Mouse (Mus musculus) adrenal gland, adult 8-10 months (tissue): ENCODE results near the gene Trim25. TPM values are rescaled to one million over a fixed set of nuclear protein-coding genes. Genes with fewer than 3 reads are reported as not detected.
"Not testable (repeated sequence)": the region's sequence is repeated elsewhere in the genome, so short reads cannot be mapped to it uniquely, and the experiment has no call there.

Experiments
- DNase-seq: peaks from one replicate; pipeline ENCODE4 v3.0.0; 2022
- total RNA-seq, 4 experiments: library from RNA; stranded (reverse); gene quantifications; 2 replicates each; pipeline ENCODE4 v1.2.4; 2022

Gene Trim25
- total RNA-seq, 4 experiments from 2014 or later = 136 to 188 (median 157) TPM

DNA sequence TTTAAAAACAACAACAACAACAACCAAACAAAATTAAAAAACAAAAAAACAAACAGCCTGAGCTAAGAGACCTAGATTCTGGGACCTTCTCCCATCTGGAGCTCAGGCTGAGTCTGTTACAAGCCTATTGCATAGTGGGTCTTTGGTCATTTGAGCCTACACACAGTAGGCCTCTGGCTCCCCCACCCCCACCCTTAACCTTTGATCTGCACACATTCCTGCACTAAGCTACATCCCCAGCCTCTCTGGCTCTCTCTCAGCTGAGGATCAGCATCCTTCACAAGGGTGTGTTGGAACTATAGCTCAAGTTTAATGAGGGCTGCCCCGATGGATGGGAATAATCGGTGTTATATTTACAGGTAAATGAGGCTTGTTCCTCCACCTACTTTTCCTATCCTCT lies 3.6 kb upstream of the Trim25 start:
- DNase-seq = no peak

- DNase-seq = no peak
Measured at GRCm38 (mm10) chr11:88996427-88996826, 2.7 kb upstream of the Trim25 start.

- not testable (repeated sequence) for DNase-seq
Measured at GRCm38 (mm10) chr11:88997343-88997742, 1.8 kb upstream of the Trim25 start.

DNA sequence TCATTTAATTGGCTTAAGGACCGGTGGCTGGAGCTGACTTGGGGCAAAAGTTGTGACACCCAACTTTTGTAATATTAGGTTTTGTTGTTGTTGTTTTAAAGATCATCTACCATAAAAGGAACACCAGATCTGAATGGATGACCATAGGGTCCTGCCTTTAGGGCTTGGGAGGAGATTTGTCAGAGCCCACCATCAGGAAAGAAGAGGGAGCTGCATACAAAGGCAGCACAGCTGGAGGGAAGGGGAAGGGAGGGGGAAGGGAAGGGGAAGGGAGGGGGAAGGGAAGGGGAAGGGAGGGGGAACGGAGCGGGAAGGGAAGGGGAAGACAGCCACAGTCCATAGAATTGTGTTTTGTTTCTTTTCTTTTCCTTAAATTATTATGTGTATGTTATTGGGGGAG lies 770 bp upstream of the Trim25 start:
- DNase-seq = no peak

DNA sequence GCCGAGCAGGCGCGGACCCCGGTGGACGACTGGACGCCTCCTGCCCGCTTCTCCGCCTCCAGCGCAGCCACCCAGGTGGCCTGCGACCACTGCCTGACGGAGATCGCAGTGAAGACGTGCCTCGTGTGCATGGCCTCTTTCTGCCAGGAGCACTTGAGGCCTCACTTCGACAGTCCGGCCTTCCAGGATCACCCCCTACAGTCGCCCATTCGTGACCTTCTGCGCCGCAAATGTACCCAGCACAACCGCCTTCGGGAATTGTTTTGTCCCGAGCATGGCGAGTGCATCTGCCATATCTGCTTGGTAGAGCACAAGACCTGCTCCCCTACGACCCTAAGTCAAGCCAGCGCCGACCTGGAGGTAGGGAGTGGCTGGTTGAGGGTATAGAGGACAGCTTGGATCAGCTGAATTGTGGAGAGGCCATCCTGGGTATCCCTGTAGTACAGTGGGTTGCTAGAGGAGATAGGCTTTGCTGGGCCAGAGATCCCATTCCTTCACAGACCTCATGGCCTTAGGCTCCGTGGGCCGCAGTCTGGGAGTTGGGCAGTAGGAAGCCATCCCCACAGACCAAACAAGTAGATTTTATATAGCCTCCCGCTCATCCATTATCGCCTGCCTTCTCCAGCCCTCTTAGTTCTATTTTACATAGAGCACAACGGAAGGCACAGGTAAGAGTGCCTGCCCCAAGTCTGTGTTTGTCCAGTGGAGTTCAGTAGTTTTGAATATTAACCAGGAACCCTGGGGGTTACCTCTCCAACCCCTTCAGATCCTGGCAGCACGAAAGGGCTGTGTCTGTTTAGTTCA lies 749 bp downstream of the Trim25 start:
- no peak for DNase-seq

DNA sequence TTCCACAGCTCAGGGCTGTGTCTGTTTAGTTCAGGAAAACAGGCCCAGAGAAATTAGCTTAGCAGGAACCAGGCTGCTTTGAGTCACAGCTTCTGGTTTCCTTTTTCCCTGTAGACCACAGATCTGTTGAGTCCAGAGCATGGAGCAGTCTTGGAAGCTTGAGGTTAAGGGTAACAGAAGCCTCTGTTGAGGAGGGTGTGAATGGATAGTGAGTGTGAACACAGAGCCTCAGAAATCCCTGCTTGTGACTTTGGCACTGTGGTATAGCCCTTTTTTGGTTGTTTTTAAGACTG lies 1.3 kb downstream of the Trim25 start:
- DNase-seq = no peak

- no peak for DNase-seq
Measured at GRCm38 (mm10) chr11:89001569-89001968, 2.4 kb downstream of the Trim25 start.

GRCm38 (mm10) chr11:89002068-89002467 lies 2.9 kb downstream of the Trim25 start:
- no peak for DNase-seq

DNA sequence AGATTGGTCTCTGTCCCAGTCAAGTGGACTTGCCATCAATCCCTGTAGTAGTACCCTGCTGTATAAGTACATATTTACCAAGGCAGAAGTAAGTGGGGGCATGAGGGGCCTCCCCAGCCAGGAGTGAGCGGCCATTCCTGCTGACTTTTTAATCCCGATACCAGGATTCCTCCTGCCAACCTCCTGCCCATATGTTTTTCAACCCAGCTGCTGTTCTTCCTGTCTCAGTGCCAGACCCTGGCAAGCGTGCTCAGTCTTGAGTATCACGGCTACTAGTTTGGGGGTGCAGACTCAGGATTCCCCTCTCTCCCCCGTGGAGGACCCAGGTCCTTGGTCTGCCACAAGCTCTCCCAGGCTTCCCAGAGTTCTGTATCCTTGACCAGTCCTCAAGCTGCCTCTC lies 3.4 kb downstream of the Trim25 start:
- DNase-seq = no peak

DNA sequence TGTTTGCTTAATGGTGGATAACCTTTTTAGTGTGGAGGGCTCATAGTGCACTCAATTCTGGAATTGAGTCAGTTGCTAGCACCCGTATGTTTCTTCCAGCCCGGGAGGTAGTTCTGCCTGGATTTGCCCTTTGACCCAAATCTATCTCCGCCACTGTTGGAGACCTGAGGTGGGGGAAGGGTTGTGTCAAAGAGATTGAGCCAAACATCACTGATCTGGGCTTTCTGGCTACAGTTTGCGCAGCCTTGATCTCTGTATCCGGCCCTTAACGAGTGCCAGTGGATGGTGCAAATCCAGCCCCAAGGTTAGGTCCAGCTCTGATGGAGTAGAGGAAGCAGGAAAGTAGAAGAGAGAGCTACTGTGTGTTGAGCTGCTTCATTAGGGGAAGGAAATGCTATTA lies 3.9 kb downstream of the Trim25 start:
- peak; percentile 82 for DNase-seq

GRCm38 (mm10) chr11:89003726-89004125 lies 4.5 kb downstream of the Trim25 start:
- peak; percentile 79 for DNase-seq

- no peak for DNase-seq
Measured at GRCm38 (mm10) chr11:89005473-89005872, 6.3 kb downstream of the Trim25 start.

DNA sequence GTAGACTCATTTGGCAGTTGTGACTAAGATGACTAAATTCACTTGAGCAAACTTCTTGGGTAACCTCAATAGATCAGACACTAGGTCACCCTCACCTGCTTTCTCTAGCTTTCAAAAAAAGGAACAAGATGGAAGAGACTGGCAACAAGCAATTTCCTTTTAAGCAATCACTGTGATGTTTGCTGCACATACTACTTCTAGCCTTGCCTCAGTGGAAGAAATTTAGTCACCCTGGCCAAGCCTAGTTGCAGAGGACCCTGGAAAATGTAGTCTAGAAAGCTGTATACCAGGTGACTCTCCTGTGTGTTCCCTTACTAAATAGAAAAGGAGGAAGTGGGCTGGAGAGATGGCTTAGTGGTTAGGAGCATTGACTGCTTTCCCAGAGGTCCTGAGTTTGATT lies 7.2 kb downstream of the Trim25 start:
- DNase-seq = no peak

DNA sequence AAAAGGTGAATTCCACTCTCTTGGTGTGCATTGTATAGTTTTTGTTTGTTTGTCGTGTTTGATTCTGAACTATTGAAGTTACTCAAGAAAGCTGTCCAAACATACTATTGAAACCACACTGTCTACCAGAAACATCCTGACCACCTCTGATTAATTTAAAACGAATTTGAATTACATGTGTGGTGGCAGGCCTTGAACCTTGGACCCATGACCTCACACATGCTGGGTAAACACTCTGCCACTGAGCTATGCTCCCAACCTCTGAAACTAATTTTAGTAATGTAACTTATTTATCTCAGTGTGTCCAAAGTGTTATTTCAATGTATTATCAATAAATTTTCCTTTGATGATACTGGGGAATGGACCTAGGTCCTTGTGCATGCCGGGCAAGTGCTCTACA lies 8.4 kb downstream of the Trim25 start:
- DNase-seq = no peak

- no peak for DNase-seq
Measured at GRCm38 (mm10) chr11:89009066-89009465, 9.9 kb downstream of the Trim25 start.

- no peak for DNase-seq
Measured at GRCm38 (mm10) chr11:89009496-89009895, 10.3 kb downstream of the Trim25 start.

DNA sequence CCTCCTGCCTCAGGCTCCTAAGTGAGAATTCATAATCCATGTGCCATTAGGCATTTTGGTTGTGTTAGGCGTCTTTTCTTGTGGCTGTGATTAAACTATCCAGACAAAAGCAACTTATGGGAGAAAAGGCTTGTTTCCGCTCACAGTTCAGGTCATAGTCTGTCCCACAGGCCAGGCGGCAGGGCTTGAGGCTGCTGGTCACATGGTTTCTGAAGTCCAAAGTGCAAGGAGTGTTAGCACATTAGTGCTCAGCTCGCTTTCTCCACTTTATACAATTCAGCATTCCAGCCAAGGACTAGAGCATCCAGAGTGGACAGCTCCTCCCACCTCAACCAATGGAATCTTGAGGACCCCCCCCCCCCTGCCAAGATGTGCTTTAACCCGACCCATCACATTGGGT lies 13.1 kb downstream of the Trim25 start:
- DNase-seq = no peak

- no peak for DNase-seq
Measured at GRCm38 (mm10) chr11:89017514-89018182, 18.5 kb downstream of the Trim25 start.

DNA sequence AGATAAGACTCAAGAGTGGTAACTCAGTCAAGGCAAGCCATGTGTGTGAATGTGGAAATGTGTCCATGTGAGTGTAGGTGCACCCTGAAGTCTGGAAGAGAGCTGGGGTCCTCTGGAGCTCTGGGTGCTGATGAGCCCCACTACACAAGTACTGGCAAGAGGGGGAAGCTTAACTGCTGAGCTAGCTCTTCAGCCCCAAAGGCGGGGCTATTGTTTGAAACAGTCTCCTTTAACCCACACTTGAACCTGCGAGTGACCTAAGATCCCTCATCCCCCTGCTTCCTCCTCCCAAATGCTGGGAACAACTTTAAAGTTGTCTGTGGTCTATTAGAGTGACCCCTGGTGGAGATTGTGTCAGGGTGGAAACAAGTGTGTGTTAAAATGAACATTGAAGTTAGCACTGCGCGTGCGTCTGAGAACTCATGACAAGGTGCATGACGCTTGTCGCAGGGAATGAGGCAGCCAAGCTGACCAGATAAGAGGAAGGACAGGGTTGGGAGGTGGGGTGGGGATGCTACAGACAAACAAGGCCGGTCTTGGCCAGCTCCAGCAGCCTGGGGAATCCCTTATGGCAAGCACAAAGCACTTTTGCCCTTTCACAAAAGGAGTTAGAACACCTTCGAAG lies 21.6 kb downstream of the Trim25 start:
- no peak for DNase-seq

GRCm38 (mm10) chr11:89021687-89022086 lies 22.5 kb downstream of the Trim25 start:
- DNase-seq = no peak

DNA sequence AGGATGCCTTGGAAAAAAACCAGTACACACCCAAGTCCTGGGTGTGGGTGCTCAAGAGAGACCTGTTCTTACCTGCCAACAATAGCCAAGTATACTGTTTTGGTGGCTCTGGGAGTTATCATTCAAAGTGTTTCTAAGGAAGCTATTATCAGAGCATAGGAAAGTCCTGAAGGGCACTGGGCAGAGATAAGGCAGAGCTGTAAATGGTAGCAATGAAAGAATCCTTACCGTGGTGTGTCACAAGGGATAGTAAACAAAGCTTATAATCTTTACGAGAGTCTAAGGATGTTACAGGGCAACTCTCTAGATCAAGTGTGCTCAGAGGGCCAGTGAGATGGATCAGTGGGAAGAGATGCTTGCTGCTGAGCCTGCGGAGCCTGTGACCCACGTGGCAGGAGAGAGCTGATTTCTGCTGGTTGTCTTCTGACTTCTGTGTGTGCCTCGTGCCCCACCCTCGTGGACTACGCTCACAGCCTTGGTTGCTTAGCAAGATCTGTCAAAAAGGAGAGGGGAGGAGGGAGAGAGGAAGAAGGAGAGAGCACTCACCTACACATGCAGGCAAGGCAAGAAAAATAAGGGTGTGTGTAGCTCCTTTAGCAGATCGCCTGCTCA lies 23.1 kb downstream of the Trim25 start:
- DNase-seq = no peak

DNA sequence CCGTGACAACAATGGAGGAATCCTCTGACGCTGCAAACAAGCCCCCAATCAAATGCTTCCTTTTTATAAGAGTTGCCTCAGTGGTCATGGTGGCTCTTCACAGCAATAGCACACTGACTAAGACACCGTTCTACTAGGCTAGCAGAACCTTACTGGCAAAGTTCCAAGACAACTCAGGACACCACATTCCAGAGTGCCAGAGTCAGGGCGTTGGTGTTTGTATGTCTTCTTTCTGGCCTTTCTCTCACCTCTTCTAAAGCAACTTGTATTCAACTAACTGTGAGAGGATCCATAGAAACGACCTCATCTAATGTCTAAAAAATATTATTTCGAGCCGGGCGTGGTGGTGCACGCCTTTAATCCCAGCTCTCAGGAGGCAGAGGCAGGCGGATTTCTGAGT lies 24.3 kb downstream of the Trim25 start:
- DNase-seq = no peak

GRCm38 (mm10) chr11:89024181-89024881 lies 25.2 kb downstream of the Trim25 start:
- peak; percentile 90 for DNase-seq
